Mouse (Mus musculus) c-Kit-negative CD71-positive TER-119-positive erythroid progenitor cells, embryonic 14.5 days (primary cell): Measurements from ENCODE around the gene Lbx2.

ENCODE experiments used
- DNase-seq: peaks from one replicate; pipeline ENCODE4 v3.0.0-alpha.2; 2013; ENCODE audit warnings: low read depth, low spot score

Gene Lbx2

GRCm38 (mm10) chr6:83132176-83132919 lies 46.2 kb downstream of the Lbx2 start:
- DNase-seq = no peak

GRCm38 (mm10) chr6:83134226-83134625 lies 48.1 kb downstream of the Lbx2 start:
- no peak for DNase-seq

- no peak for DNase-seq
Measured at GRCm38 (mm10) chr6:83134951-83135513, 48.9 kb downstream of the Lbx2 start, which contains the start of gene Rtkn. Rtkn (plus strand) TSS chr6:83135463.

- DNase-seq = no peak
Measured at GRCm38 (mm10) chr6:83135571-83136161, 49.5 kb downstream of the Lbx2 start.

- DNase-seq = no peak
Measured at GRCm38 (mm10) chr6:83136291-83136880, 50.2 kb downstream of the Lbx2 start.

GRCm38 (mm10) chr6:83136881-83137575 lies 50.9 kb downstream of the Lbx2 start:
- no peak for DNase-seq

GRCm38 (mm10) chr6:83137576-83137950 lies 51.4 kb downstream of the Lbx2 start:
- no peak for DNase-seq
